Mouse (Mus musculus): ENCODE data around the gene Celf2. TPM values are rescaled to one million over a fixed set of nuclear protein-coding genes. Genes with fewer than 3 reads are reported as not detected.
"Not testable (repeated sequence)": the region's sequence is repeated elsewhere in the genome, so short reads cannot be mapped to it uniquely, and the experiment has no call there.

Celf2 gene
- polyA plus RNA-seq, 1 experiment from 2014 or later, result 35.4 TPM

- Histone ChIP-seq H3K4me2 (ENCODE audit: low read depth, low read length) (no peak overlapping the region), H3K9me3 (ENCODE audit: control insufficient read depth, low read length) (no peaks in the 10 kb centered on the region), H3K27me3 (replicated peaks; ENCODE audit: control insufficient read depth, insufficient read depth, low read length) (no peaks in the 10 kb centered on the region), H3K4me1 (ENCODE audit: control insufficient read depth, insufficient read depth, low read length) (no peaks in the 10 kb centered on the region), H3K9ac (ENCODE audit: low read depth, low read length) (no peak overlapping the region), H3K4me3 (ENCODE audit: low read length) (no peak overlapping the region), H3K27ac (ENCODE audit: low read length) (no peak overlapping the region), H3K36me3 (ENCODE audit: control insufficient read depth, insufficient read depth, low read length) (no peaks in the 10 kb centered on the region)
- 29% methylated on average over 2 of the region's 2 CpGs for WGBS
- ATAC-seq, result no peak
These were observed 199.1 kb downstream of the Celf2 start for GRCm38 (mm10) chr2:7310129-7310839.

- Histone ChIP-seq H3K27me3 (replicated peaks; ENCODE audit: control insufficient read depth, insufficient read depth, low read length) (no peaks in the 10 kb centered on the region), H3K4me1 (ENCODE audit: control insufficient read depth, insufficient read depth, low read length) (no peaks in the 10 kb centered on the region), H3K9ac (ENCODE audit: low read depth, low read length) (no peak overlapping the region), H3K4me2 (ENCODE audit: low read depth, low read length) (no peak overlapping the region), H3K36me3 (ENCODE audit: control insufficient read depth, insufficient read depth, low read length) (no peaks in the 10 kb centered on the region), H3K27ac (ENCODE audit: low read length) (no peak overlapping the region), H3K9me3 (ENCODE audit: control insufficient read depth, low read length) (no peaks in the 10 kb centered on the region), H3K4me3 (ENCODE audit: low read length) (no peak overlapping the region)
- no peak for ATAC-seq
- WGBS, result 75% methylated on average over 1 of the region's 1 CpGs
These were observed 200.0 kb downstream of the Celf2 start for GRCm38 (mm10) chr2:7309324-7309723.

- WGBS, result 62% methylated on average over 1 of the region's 1 CpGs
- ATAC-seq, result no peak
These were observed 200.6 kb downstream of the Celf2 start for GRCm38 (mm10) chr2:7308731-7309130.

GRCm38 (mm10) chr2:7287434-7287833 lies 221.9 kb downstream of the Celf2 start:
- ATAC-seq, result no peak
- WGBS, result 89% methylated on average over 3 of the region's 3 CpGs

More at GRCm38 (mm10) chr2:7308731-7309130, 200.6 kb downstream of the Celf2 start:
- no peak overlapping the region for H3K27ac ChIP-seq (ENCODE audit: low read length)
- no peak overlapping the region for H3K9ac ChIP-seq (ENCODE audit: low read depth, low read length)
- H3K4me1 ChIP-seq (ENCODE audit: control insufficient read depth, insufficient read depth, low read length), result no peaks in the 10 kb centered on the region
- H3K9me3 ChIP-seq (ENCODE audit: control insufficient read depth, low read length), result no peaks in the 10 kb centered on the region
- no peaks in the 10 kb centered on the region for H3K27me3 ChIP-seq (replicated peaks; ENCODE audit: control insufficient read depth, insufficient read depth, low read length)
- H3K36me3 ChIP-seq (ENCODE audit: control insufficient read depth, insufficient read depth, low read length), result no peaks in the 10 kb centered on the region
- no peak overlapping the region for H3K4me2 ChIP-seq (ENCODE audit: low read depth, low read length)
- no peak overlapping the region for H3K4me3 ChIP-seq (ENCODE audit: low read length)

GRCm38 (mm10) chr2:7273214-7273613 lies 236.1 kb downstream of the Celf2 start:
- no peak for ATAC-seq
- H3K36me3 ChIP-seq (ENCODE audit: control insufficient read depth, insufficient read depth, low read length), result no peaks in the 10 kb centered on the region
- H3K9ac ChIP-seq (ENCODE audit: low read depth, low read length), result no peak overlapping the region
- no peak overlapping the region for H3K4me3 ChIP-seq (ENCODE audit: low read length)
- H3K4me1 ChIP-seq (ENCODE audit: control insufficient read depth, insufficient read depth, low read length), result no peaks in the 10 kb centered on the region
- no peak overlapping the region for H3K27ac ChIP-seq (ENCODE audit: low read length)
- no peaks in the 10 kb centered on the region for H3K9me3 ChIP-seq (ENCODE audit: control insufficient read depth, low read length)
- no peaks in the 10 kb centered on the region for H3K27me3 ChIP-seq (replicated peaks; ENCODE audit: control insufficient read depth, insufficient read depth, low read length)
- WGBS, result 68% methylated on average over 4 of the region's 4 CpGs
- H3K4me2 ChIP-seq (ENCODE audit: low read depth, low read length), result no peak overlapping the region

More at GRCm38 (mm10) chr2:7287434-7287833, 221.9 kb downstream of the Celf2 start:
- Histone ChIP-seq H3K4me2 (ENCODE audit: low read depth, low read length) (no peak overlapping the region), H3K27me3 (replicated peaks; ENCODE audit: control insufficient read depth, insufficient read depth, low read length) (no peaks in the 10 kb centered on the region), H3K4me3 (ENCODE audit: low read length) (no peak overlapping the region), H3K36me3 (ENCODE audit: control insufficient read depth, insufficient read depth, low read length) (no peaks in the 10 kb centered on the region), H3K9ac (ENCODE audit: low read depth, low read length) (no peak overlapping the region), H3K4me1 (ENCODE audit: control insufficient read depth, insufficient read depth, low read length) (no peaks in the 10 kb centered on the region), H3K9me3 (ENCODE audit: control insufficient read depth, low read length) (no peaks in the 10 kb centered on the region), H3K27ac (ENCODE audit: low read length) (no peak overlapping the region)

GRCm38 (mm10) chr2:7270051-7270450 lies 239.3 kb downstream of the Celf2 start:
- Histone ChIP-seq H3K9me3 (ENCODE audit: control insufficient read depth, low read length) (no peaks in the 10 kb centered on the region), H3K4me3 (ENCODE audit: low read length) (no peak overlapping the region), H3K27me3 (replicated peaks; ENCODE audit: control insufficient read depth, insufficient read depth, low read length) (no peaks in the 10 kb centered on the region), H3K4me1 (ENCODE audit: control insufficient read depth, insufficient read depth, low read length) (no peaks in the 10 kb centered on the region), H3K27ac (ENCODE audit: low read length) (no peak overlapping the region), H3K9ac (ENCODE audit: low read depth, low read length) (no peak overlapping the region), H3K36me3 (ENCODE audit: control insufficient read depth, insufficient read depth, low read length) (no peaks in the 10 kb centered on the region), H3K4me2 (ENCODE audit: low read depth, low read length) (no peak overlapping the region)
- WGBS, result 79% methylated on average over 7 of the region's 7 CpGs
- no peak for ATAC-seq

- ATAC-seq, result no peak
- H3K4me1 ChIP-seq (ENCODE audit: control insufficient read depth, insufficient read depth, low read length), result no peaks in the 10 kb centered on the region
- 80% methylated on average over 4 of the region's 4 CpGs for WGBS
- no peak overlapping the region for H3K27ac ChIP-seq (ENCODE audit: low read length)
- no peak overlapping the region for H3K4me3 ChIP-seq (ENCODE audit: low read length)
- no peaks in the 10 kb centered on the region for H3K9me3 ChIP-seq (ENCODE audit: control insufficient read depth, low read length)
- H3K36me3 ChIP-seq (ENCODE audit: control insufficient read depth, insufficient read depth, low read length), result no peaks in the 10 kb centered on the region
- no peak overlapping the region for H3K9ac ChIP-seq (ENCODE audit: low read depth, low read length)
- no peaks in the 10 kb centered on the region for H3K27me3 ChIP-seq (replicated peaks; ENCODE audit: control insufficient read depth, insufficient read depth, low read length)
- no peak overlapping the region for H3K4me2 ChIP-seq (ENCODE audit: low read depth, low read length)
These were observed 242.2 kb downstream of the Celf2 start for GRCm38 (mm10) chr2:7267166-7267565.

GRCm38 (mm10) chr2:7262668-7263067 lies 246.7 kb downstream of the Celf2 start:
- H3K36me3 ChIP-seq (ENCODE audit: control insufficient read depth, insufficient read depth, low read length); ATAC-seq; H3K27ac ChIP-seq (ENCODE audit: low read length); H3K9me3 ChIP-seq (ENCODE audit: control insufficient read depth, low read length); H3K27me3 ChIP-seq (replicated peaks; ENCODE audit: control insufficient read depth, insufficient read depth, low read length); H3K9ac ChIP-seq (ENCODE audit: low read depth, low read length); H3K4me2 ChIP-seq (ENCODE audit: low read depth, low read length); H3K4me3 ChIP-seq (ENCODE audit: low read length); H3K4me1 ChIP-seq (ENCODE audit: control insufficient read depth, insufficient read depth, low read length): not testable (repeated sequence)

GRCm38 (mm10) chr2:7260186-7260585 lies 249.2 kb downstream of the Celf2 start:
- Histone ChIP-seq H3K9ac (ENCODE audit: low read depth, low read length) (no peak overlapping the region), H3K4me2 (ENCODE audit: low read depth, low read length) (no peak overlapping the region), H3K4me3 (ENCODE audit: low read length) (no peak overlapping the region), H3K27ac (ENCODE audit: low read length) (no peak overlapping the region), H3K9me3 (ENCODE audit: control insufficient read depth, low read length) (no peaks in the 10 kb centered on the region), H3K4me1 (ENCODE audit: control insufficient read depth, insufficient read depth, low read length) (no peaks in the 10 kb centered on the region), H3K36me3 (ENCODE audit: control insufficient read depth, insufficient read depth, low read length) (no peaks in the 10 kb centered on the region), H3K27me3 (replicated peaks; ENCODE audit: control insufficient read depth, insufficient read depth, low read length) (no peaks in the 10 kb centered on the region)
- no peak for ATAC-seq
- WGBS, result 88% methylated on average over 4 of the region's 4 CpGs

GRCm38 (mm10) chr2:7259616-7260015 lies 249.7 kb downstream of the Celf2 start:
- H3K36me3 ChIP-seq (ENCODE audit: control insufficient read depth, insufficient read depth, low read length), result no peaks in the 10 kb centered on the region
- H3K27me3 ChIP-seq (replicated peaks; ENCODE audit: control insufficient read depth, insufficient read depth, low read length), result no peaks in the 10 kb centered on the region
- no peak overlapping the region for H3K4me3 ChIP-seq (ENCODE audit: low read length)
- H3K4me1 ChIP-seq (ENCODE audit: control insufficient read depth, insufficient read depth, low read length), result no peaks in the 10 kb centered on the region
- no peak overlapping the region for H3K4me2 ChIP-seq (ENCODE audit: low read depth, low read length)
- no peak overlapping the region for H3K27ac ChIP-seq (ENCODE audit: low read length)
- H3K9ac ChIP-seq (ENCODE audit: low read depth, low read length), result no peak overlapping the region
- 82% methylated on average over 4 of the region's 4 CpGs for whole genome bisulfite sequencing
- no peaks in the 10 kb centered on the region for H3K9me3 ChIP-seq (ENCODE audit: control insufficient read depth, low read length)
- ATAC-seq, result no peak

Measured in intestine, embryonic 16.5 days (tissue).